Mouse (Mus musculus) effector memory CD4-positive, alpha-beta T cell, adult 7 months (primary cell): Measurements from ENCODE around the gene Cth. TPM values are rescaled to one million over a fixed set of nuclear protein-coding genes. Genes with fewer than 3 reads are reported as not detected.

Experiments
- polyA plus RNA-seq: library from polyadenylated mRNA; unstranded; fragments of 100-300 nt; shearing (Covaris generic); gene quantifications from one replicate; pipeline ENCODE4 v1.2.1, GENCODE M21; 2017

Gene Cth
- 1.5 TPM for polyA plus RNA-seq

DNA sequence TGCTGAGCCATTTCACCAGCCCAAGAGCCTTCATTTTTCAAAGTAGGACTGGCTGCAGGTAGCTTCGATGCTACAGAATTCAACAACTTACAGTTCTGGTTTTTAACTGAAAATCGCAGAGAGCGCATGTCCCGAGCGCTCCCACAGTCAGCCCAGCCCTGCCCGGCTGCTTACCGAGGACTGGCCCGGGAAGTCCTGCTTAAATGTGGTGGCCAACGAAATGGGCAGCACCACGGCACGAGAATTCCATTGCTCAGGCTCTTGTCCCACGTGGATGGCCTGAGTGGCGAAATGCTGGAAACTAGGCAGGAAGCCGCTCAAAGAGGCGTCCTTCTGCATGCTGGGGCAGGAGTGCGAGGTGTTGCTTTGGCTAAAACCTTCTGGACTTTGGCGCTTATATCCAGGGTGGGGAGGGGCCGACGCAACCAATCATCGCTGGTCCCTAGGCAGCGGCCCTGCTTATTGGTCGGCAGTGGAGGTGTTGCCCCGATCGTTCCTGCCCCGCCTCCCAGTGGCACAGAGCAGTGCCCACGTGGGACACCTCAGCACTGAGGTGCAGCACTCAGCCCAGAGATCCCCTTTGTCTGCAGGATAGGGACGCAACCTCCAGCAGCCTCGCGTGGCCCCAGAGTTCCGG lies at the start of gene Cth:
TSS of gene Cth (minus strand) at position 386 of the 637 bp plus-strand sequence.

DNA sequence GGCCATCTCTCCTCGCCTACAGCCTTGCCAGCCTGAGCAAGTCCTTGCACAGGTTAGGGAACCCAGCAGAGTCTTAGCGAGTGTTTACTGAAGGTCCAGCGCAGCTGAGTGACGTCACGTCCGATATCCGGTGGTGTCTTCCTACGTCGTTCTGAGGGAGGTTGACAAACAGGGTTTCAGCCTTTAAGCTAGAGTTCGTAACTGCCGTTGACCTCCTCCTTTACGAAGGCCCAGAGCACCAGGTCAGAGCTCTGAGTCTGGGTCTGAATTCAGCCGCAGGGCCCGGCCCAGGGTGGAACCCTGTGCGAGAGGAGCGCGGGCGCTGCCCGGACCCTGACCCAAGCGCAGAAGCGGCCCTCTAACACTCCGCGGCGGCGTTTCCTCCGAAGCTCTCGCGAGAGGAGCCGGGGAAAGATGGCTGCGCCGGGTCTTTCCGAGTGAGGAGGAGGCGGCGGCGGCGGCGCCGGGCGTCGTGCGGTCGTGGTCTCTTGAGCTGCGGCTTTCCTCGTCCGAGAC lies 22.0 kb upstream of the Cth start, which contains the start of gene Ankrd13c:
TSS of gene Ankrd13c (plus strand) at position 397 of the 516 bp plus-strand sequence.

Other genes starting within 250 kb of the Cth start
- gene Ankrd13c, start 22.2 kb upstream of the Cth start, polyA plus RNA-seq: 45.3 TPM
- 384 TPM for gene Srsf11, start 111.6 kb upstream of the Cth start, polyA plus RNA-seq
- 25.0 TPM for gene Lrrc40, start 111.6 kb upstream of the Cth start, polyA plus RNA-seq